Mouse (Mus musculus): ENCODE measurements at regions not wholly inside any gene's neighbourhood (a gene's known extent, or its start where the extent isn't known, plus 50 kb on each side); places are given as distances from the start of the nearest gene placed in this dataset.

- no peaks in the 10 kb centered on the region for H3K36me3 ChIP-seq (ENCODE audit: insufficient read depth)
- no peaks in the 10 kb centered on the region for H3K27me3 ChIP-seq (ENCODE audit: insufficient read depth, low read length)
These were observed 133.2 kb downstream of the Lpin1 start for GRCm38 (mm10) chr12:16477572-16477971.

GRCm38 (mm10) chr12:16474361-16475080 lies 136.2 kb downstream of the Lpin1 start:
- H3K4me3 ChIP-seq (ENCODE audit: low read depth, low read length) = no peak overlapping the region
- no peak overlapping the region for H3K27ac ChIP-seq (ENCODE audit: low read depth)
- no peak overlapping the region for H3K4me2 ChIP-seq
- DNase-seq = no peak
- H3K36me3 ChIP-seq (ENCODE audit: insufficient read depth) = no peaks in the 10 kb centered on the region
- no peak overlapping the region for H3K9ac ChIP-seq
- no peak for TF ChIP-seq CTCF (IDR thresholded peaks at IDR 0.05; ENCODE audit: low read depth)
- WGBS = 68% methylated on average over 4 of the region's 4 CpGs
- H3K4me1 ChIP-seq (ENCODE audit: insufficient read depth) = no peaks in the 10 kb centered on the region
- no peak for ATAC-seq (ENCODE audit: insufficient read depth)
- no peaks in the 10 kb centered on the region for H3K9me3 ChIP-seq (ENCODE audit: low read depth, low read length)
- no peaks in the 10 kb centered on the region for H3K27me3 ChIP-seq (ENCODE audit: insufficient read depth, low read length)

More at GRCm38 (mm10) chr12:16477572-16477971, 133.2 kb downstream of the Lpin1 start:
- no peaks in the 10 kb centered on the region for H3K9me3 ChIP-seq (ENCODE audit: low read depth, low read length)
- H3K27ac ChIP-seq (ENCODE audit: low read depth) = no peak overlapping the region
- no peak overlapping the region for H3K4me2 ChIP-seq
- ATAC-seq (ENCODE audit: insufficient read depth) (no peak), DNase-seq (no peak)
- no peak overlapping the region for H3K4me3 ChIP-seq (ENCODE audit: low read depth, low read length)
- H3K9ac ChIP-seq = no peak overlapping the region
- 71% methylated on average over 2 of the region's 2 CpGs for WGBS
- H3K4me1 ChIP-seq (ENCODE audit: insufficient read depth) = no peaks in the 10 kb centered on the region
- no peak for TF ChIP-seq CTCF (IDR thresholded peaks at IDR 0.05; ENCODE audit: low read depth)

- Histone ChIP-seq H3K27ac (ENCODE audit: low read depth) (no peak overlapping the region), H3K27me3 (ENCODE audit: insufficient read depth, low read length) (no peaks in the 10 kb centered on the region), H3K9me3 (ENCODE audit: low read depth, low read length) (no peaks in the 10 kb centered on the region), H3K4me2 (no peak overlapping the region), H3K36me3 (ENCODE audit: insufficient read depth) (no peaks in the 10 kb centered on the region), H3K4me3 (ENCODE audit: low read depth, low read length) (no peak overlapping the region), H3K4me1 (ENCODE audit: insufficient read depth) (no peaks in the 10 kb centered on the region), H3K9ac (no peak overlapping the region)
- ATAC-seq (ENCODE audit: insufficient read depth) (no peak), DNase-seq (no peak)
- WGBS = 83% methylated on average over 6 of the region's 6 CpGs
- no peak for TF ChIP-seq CTCF (IDR thresholded peaks at IDR 0.05; ENCODE audit: low read depth)
These were observed 153.3 kb downstream of the Lpin1 start for GRCm38 (mm10) chr12:16457419-16457818.

DNA sequence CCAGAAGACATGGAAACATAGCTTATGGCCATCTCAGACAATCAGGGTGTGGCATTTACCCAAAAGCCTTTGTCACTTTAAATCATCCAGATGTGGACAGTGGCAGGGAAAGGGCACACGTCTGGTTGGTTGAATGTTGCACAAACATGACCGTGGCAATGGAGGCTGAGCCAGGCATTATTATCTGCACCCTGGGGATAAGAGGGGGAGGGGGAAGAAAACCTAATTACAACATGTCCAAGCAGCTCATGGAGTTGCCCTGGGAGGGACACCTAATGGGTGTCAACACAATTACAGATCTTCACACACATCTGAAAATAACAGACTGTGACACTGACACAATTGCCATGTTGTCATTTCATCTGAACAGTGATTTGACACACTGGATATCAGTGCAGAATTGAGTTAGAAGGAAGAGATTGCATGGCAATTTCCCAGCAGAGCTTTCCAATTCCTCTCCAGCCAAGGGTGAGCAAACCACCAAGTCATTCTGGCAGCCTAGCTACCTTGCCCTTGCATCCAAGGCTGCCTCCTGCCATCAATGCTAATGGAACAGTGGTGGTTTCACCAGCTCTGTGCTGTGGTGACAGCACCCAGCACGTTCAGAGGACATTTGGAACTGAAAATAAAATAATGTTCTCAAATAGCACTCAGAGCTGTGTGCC lies 159.9 kb downstream of the Lpin1 start:
- Histone ChIP-seq H3K27me3 (ENCODE audit: insufficient read depth, low read length) (no peaks in the 10 kb centered on the region), H3K36me3 (ENCODE audit: insufficient read depth) (no peaks in the 10 kb centered on the region), H3K4me3 (ENCODE audit: low read depth, low read length) (no peak overlapping the region), H3K4me2 (no peak overlapping the region), H3K9ac (no peak overlapping the region), H3K4me1 (ENCODE audit: insufficient read depth) (no peaks in the 10 kb centered on the region), H3K27ac (ENCODE audit: low read depth) (no peak overlapping the region), H3K9me3 (ENCODE audit: low read depth, low read length) (no peaks in the 10 kb centered on the region)
- WGBS = 44% methylated on average over 3 of the region's 3 CpGs
- no peak for TF ChIP-seq CTCF (IDR thresholded peaks at IDR 0.05; ENCODE audit: low read depth)
- no peak for ATAC-seq (ENCODE audit: insufficient read depth)
- DNase-seq = no peak

DNA sequence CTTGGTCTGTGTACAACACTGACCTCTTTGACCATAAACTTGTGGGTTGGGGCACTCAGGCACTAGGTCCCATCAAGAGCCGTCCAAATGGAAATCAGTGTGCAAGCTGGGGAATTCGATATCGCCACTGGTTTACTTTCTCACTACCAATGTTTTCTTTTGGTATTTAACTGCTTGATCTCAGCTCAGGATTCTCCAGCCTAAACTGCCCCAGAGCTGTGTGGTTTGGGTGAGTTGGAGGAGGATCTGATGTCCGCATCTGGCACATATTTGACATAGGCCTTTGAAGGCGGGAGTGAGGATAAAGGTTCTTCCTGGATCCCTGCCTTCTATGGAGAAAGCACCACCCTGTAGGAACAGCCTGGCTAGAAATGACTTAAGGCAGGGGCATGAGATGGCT lies 172.0 kb downstream of the Lpin1 start:
- no peak overlapping the region for H3K27ac ChIP-seq (ENCODE audit: low read depth)
- ATAC-seq (ENCODE audit: insufficient read depth) = no peak
- no peaks in the 10 kb centered on the region for H3K4me1 ChIP-seq (ENCODE audit: insufficient read depth)
- no peak overlapping the region for H3K4me3 ChIP-seq (ENCODE audit: low read depth, low read length)
- no peak for DNase-seq
- H3K27me3 ChIP-seq (ENCODE audit: insufficient read depth, low read length) = no peaks in the 10 kb centered on the region
- no peak overlapping the region for H3K9ac ChIP-seq
- WGBS = 82% methylated on average over 5 of the region's 5 CpGs
- no peak overlapping the region for H3K4me2 ChIP-seq
- TF ChIP-seq CTCF (IDR thresholded peaks at IDR 0.05; ENCODE audit: low read depth) = no peak
- no peaks in the 10 kb centered on the region for H3K9me3 ChIP-seq (ENCODE audit: low read depth, low read length)
- no peaks in the 10 kb centered on the region for H3K36me3 ChIP-seq (ENCODE audit: insufficient read depth)

- TF ChIP-seq CTCF (IDR thresholded peaks at IDR 0.05; ENCODE audit: low read depth) = no peak
- no peak for DNase-seq
- H3K36me3 ChIP-seq (ENCODE audit: insufficient read depth) = no peaks in the 10 kb centered on the region
- no peak overlapping the region for H3K4me2 ChIP-seq
- WGBS = 92% methylated on average over 1 of the region's 1 CpGs
- H3K4me3 ChIP-seq (ENCODE audit: low read depth, low read length) = no peak overlapping the region
- H3K9ac ChIP-seq = no peak overlapping the region
- H3K27me3 ChIP-seq (ENCODE audit: insufficient read depth, low read length) = no peaks in the 10 kb centered on the region
- no peak for ATAC-seq (ENCODE audit: insufficient read depth)
- no peaks in the 10 kb centered on the region for H3K4me1 ChIP-seq (ENCODE audit: insufficient read depth)
- no peak overlapping the region for H3K27ac ChIP-seq (ENCODE audit: low read depth)
- H3K9me3 ChIP-seq (ENCODE audit: low read depth, low read length) = no peaks in the 10 kb centered on the region
These were observed 173.8 kb downstream of the Lpin1 start for GRCm38 (mm10) chr12:16436961-16437360.

DNA sequence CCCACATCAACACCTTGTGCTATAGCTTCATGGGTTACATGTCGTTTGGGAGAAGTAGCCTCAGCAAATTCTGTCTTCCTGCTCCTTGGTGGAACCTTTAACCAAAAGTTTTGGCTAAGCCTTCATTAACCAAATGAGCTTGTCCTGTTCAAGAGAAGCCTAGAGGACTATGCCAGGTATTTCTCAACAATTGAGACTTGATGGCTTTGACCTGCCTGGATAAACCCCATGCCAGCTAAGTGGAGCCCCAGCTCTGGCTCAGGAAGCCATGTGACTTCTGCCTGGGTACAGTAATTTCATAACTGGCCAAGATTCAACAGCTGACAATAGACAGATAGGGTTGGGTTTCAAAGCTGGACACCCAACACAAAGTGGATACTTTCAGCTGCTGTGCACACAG lies 174.5 kb downstream of the Lpin1 start:
- Histone ChIP-seq H3K4me3 (ENCODE audit: low read depth, low read length) (no peak overlapping the region), H3K36me3 (ENCODE audit: insufficient read depth) (no peaks in the 10 kb centered on the region), H3K27ac (ENCODE audit: low read depth) (no peak overlapping the region), H3K9ac (no peak overlapping the region), H3K4me2 (no peak overlapping the region), H3K4me1 (ENCODE audit: insufficient read depth) (no peaks in the 10 kb centered on the region), H3K27me3 (ENCODE audit: insufficient read depth, low read length) (no peaks in the 10 kb centered on the region), H3K9me3 (ENCODE audit: low read depth, low read length) (no peaks in the 10 kb centered on the region)
- no peak for TF ChIP-seq CTCF (IDR thresholded peaks at IDR 0.05; ENCODE audit: low read depth)
- WGBS = 72% methylated on average over 1 of the region's 1 CpGs
- ATAC-seq (ENCODE audit: insufficient read depth) (no peak), DNase-seq (no peak)

All from lung, embryonic 14.5 days (tissue).